Mouse (Mus musculus): ENCODE measurements around the gene Bmp6.

Bmp6 gene

DNA sequence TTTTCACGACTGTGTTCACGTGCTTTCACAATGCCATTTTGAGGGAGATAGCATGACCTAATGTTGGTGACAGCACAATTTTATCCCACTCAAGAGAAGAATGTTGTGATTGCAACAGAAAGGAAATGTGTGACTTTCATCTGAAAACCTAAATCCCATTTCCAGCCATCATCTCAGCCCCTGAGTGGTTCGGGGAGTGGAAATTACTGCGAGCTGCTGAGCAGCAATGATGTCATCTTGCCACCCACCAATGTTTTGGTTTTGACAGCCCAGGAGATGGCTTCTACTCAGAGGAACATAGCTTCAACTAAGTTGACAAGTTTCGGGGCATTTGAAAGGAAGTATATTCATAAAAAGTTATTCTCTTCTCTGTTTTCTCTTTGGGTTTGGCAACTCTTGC lies 202.8 kb downstream of the Bmp6 start:
- POLR2A ChIA-PET = interaction anchor here in 1 of 4 experiments (2.0 kb wide), 1 partner anchor 20 kb away, joined by 8 read pairs; the partner anchor contains the start of gene Txndc5
- CTCF ChIA-PET = interaction anchor here in 1 of 4 experiments (0.8 kb wide), 1 partner anchor 140 kb away, joined by 3 read pairs; no protein-coding TSS in a partner anchor

- ChIA-PET POLR2A (interaction anchor here in 2 of 4 experiments (0.7 to 2.0 kb wide), 2 partner anchors 13 to 20 kb away, joined by 7 to 8 read pairs; partner anchors contain the start of gene Txndc5 (in 1 of the 2)), CTCF (interaction anchor here in 2 of 4 experiments (0.6 to 0.7 kb wide), 2 partner anchors 35 to 66 kb away, joined by 3 to 4 read pairs; no protein-coding TSS in a partner anchor)
Observed at GRCm38 (mm10) chr13:38548681-38549080, 203.8 kb downstream of the Bmp6 start.
